Mouse (Mus musculus) layer of hippocampus, adult 6 months (tissue): ENCODE results near the gene Dhps. TPM values are rescaled to one million over a fixed set of nuclear protein-coding genes. Genes with fewer than 3 reads are reported as not detected.

ENCODE experiments used
- long read RNA-seq, 2 experiments: library from polyadenylated mRNA; unstranded; transcript quantifications; one replicate each; pipeline ENCODE4 v2.0.0; 2019 to 2020
- microRNA-seq: library from miRNA; unstranded; fragments of <30 nt; microRNA quantifications from one replicate; pipeline ENCODE4 v1.2.0, GENCODE M21; 2020
- polyA plus RNA-seq: library from polyadenylated mRNA; unstranded; fragments of <200 nt; fragmentation: Nextera tagmentation; gene quantifications from 2 replicates; pipeline ENCODE4 v1.2.3, GENCODE M21; 2021

Gene Dhps
- 63.7 and 73.4 TPM in 2 replicates for polyA plus RNA-seq
- long read RNA-seq, experiment 1, transcript Dhps-201 (9 exons, 1,333 nt): major isoform, 68 of 86 reads
- long read RNA-seq, experiment 1, partial matches to known transcripts: 3 of 86 reads
- long read RNA-seq, experiment 1, other reads (novel, unspliced or antisense): 11 of 86 reads
- long read RNA-seq, experiment 2, transcript Dhps-201 (9 exons, 1,333 nt): major isoform, 116 of 166 reads
- long read RNA-seq, experiment 2, partial matches to known transcripts: 0 of 166 reads
- long read RNA-seq, experiment 2, other reads (novel, unspliced or antisense): 46 of 166 reads

GRCm38 (mm10) chr8:85071514-85072281 is at the start of gene Dhps:
Dhps (plus strand) TSS chr8:85071757.

DNA sequence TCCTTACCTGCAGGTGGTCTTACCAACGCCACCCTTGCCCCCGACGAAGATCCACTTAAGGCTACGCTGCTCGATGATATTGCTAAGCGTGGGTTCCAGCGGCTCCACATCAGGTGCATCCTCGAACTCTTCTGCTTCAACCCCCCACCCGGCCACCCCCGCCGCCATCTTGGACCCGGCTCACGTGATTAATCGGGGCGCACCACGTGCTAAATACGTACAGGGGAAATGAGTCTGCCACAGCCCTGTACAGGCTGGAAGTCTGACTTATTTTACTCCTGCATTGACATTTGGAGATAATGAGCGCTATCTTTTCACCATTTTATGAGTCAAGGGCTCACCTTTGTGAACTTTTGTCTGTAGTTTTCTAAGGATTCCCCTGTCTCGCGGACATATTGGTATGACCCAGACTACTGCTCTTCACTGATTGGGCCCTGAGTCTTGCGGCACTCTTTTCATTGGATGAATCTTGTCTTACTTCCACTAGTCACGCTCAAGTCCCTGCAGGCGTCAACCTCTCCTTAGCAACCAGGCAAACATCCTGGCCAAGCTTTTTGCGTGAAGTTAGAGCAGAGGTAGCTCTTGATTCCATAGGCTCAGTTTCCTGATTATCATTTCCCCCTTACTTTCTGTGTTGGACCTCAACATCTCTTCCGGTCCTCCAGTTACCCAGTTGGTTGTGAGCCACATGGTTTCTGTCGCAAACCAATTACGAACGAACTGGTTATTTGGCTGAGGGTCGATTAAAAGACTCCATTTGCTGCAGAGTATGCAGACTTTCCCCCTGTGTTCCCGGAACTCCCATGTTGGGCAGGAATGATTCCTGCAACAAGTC is 46.2 kb upstream of the Dhps start, which contains the start of gene Asna1:
TSS of gene Asna1 (minus strand) at position 184 of the 835 bp plus-strand sequence.

DNA sequence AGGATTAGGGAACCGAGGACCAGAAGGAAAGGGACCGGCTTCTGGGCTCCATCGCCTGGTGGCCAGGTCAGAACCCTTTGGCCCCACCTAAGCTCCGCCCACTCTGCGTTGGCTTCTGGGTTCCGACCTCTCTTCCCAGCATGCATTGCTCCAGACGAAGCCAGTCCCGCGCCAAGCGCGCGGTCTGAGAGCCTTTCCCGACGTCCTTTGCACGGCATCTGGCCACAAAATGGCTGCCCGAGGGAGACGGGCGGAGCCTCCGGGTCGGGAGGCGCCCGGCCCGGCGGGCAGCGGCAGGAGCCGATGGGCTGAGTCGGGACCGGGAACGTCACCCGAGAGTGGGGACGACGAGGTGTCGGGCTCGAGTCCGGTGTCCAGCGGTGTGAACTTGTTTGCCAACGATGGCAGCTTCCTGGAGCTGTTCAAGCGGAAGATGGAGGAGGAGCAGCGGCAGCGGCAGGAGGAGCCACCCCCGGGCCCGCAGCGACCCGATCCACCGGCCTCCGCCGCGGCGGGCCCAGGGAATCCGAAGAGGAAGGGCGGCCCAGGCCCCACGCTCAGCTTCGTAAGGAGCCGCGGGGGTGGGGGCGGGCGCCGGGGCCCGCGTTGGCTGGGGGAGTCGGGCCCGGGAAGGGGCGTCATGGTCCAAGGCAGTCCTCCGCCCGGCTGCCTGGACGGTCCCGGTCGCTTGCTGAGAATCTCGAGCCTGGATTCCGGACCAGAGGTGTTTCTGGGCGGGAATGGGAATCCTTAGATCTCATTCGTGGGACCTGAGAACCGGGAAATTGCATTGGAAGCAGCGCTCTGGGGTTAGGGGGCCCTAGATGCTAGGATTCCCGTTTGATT is 44.7 kb upstream of the Dhps start, which contains the start of gene Trir:
TSS of gene Trir (plus strand) at position 154 of the 846 bp plus-strand sequence.

GRCm38 (mm10) chr8:85036718-85037365 is 34.7 kb upstream of the Dhps start, which contains the start of gene Tnpo2:
Tnpo2 (plus strand) TSS chr8:85036915.

DNA sequence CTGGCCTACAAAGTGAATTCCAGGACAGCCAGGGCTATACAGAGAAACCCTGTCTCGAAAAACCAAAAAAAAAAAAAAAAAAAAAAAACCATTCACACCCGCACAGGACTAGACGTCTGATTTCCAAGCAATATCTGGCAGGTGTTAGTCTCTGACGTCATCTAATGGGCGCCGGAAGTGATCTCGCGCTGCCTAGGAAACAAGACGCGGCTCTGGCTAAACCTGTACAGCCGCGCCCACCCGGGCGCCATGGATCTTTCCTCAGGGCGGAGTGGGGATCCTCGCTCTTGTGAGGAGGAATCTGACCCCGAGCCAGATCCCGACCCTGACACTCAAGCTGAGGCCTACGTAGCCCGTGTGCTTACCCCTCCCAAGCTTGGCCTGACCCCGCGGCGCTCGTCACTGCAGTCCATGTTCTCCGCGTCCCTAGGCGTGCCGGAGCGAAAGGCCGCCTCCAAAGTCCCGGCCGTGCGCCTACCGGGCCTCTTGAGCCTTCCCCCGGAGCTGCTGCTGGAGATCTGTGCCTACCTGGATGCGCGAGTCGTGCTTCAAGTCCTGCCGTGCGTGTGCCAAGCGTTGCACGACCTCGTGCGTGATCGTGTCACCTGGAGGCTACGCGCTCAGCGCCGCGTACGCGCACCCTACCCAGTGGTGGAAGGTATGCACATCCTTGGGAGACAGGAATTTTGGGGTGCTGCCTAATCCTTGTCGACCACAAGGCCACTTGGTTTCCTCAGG is 11.5 kb upstream of the Dhps start, which contains the start of gene Fbxw9:
TSS of gene Fbxw9 (plus strand) at position 177 of the 738 bp plus-strand sequence.

GRCm38 (mm10) chr8:85067982-85068381 is 3.6 kb upstream of the Dhps start, which contains the start of gene Gm5741:
Gm5741 (minus strand) TSS chr8:85067982.

DNA sequence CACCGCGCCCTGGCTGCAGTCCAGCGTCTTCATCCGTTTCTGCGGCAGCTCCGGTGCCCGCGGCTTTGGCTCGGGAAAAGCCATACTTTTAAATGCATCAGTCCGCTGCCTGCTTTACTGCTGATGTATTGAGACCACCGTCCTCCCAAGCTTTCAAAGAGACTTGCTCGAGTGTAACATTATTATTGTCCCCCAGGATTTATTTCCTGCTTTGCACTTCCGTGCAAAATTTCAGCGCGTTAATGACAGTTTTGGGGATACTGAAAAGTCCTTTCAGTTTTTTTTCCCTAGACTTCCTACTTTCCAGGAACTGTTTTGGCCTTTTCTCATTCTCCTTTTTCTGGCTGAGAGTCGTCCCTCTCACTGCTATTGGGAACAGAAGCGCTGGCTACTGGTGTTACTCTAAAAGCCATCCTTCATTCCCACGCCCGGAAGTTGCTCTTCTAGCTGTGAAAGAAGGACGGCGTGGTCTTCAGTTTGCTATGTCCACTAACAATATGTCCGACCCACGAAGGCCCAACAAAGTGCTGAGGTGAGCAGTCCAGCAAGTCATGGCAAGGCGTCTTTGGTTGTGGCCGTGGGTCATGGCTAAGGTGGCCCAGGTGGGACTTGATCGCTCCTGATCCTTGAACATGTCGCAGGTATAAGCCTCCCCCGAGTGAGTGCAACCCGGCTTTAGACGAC is 9.1 kb downstream of the Dhps start, which contains the start of gene Wdr83os:
TSS of gene Wdr83os (plus strand) at position 209 of the 684 bp plus-strand sequence.

DNA sequence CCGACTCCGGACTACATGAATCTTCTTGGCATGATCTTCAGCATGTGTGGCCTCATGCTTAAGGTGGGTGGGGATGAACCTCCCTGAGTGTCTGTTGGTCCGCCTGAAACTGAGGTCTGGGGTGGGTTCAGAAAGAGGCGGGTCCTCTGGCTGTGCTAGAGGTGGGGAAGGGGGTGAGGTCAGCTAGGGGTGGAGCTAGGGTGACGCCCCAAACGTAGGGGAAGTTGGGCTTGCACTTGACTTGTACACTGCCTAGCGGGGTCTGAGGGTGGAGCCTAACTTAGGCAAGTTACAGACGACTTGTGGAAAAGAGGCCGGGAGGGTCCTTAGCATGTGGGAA is 9.6 kb downstream of the Dhps start, which contains the start of gene Wdr83:
TSS of gene Wdr83 (minus strand) at position 91 of the 340 bp plus-strand sequence.

GRCm38 (mm10) chr8:85083108-85083813 is 11.7 kb downstream of the Dhps start, which contains the start of gene Man2b1:
Man2b1 (plus strand) TSS chr8:85083270.

DNA sequence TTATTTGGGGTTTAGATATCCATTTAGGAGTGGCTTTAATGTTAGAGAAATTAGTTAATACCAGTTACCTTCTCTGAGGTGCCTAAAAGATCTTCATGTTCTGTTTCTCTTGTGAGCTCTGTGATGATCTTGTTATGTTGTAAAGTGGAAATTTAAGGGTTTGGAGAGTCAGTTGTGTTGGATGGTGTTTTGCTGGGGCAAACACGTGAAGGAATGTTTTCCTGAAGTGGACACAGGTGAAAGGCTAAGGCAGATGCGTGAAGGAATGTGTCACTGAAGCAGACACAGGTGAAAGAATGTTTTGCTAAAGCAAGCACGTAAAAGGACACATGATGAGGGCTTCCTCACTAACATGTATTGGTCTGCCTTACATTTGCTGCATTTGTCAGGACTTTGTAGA is 51.4 kb downstream of the Dhps start, which contains the start of gene Zfp791:
TSS of gene Zfp791 (minus strand) at position 101 of the 400 bp plus-strand sequence.

Small RNAs within 50 kb of the gene (microRNA-seq; reads per million reads assigned to microRNA genes)
- gene Gm23388: not detected
- gene Mir7070: 2.1 reads per million, percentile 3 among the genes with 10 or more reads in this experiment

Other genes starting within 250 kb of the Dhps start
- gene Dand5, start 248.9 kb upstream of the Dhps start, polyA plus RNA-seq: 14.6 and 16.6 TPM in 2 replicates
- gene Gadd45gip1, start 240.2 kb upstream of the Dhps start, polyA plus RNA-seq: 36.3 and 37.5 TPM in 2 replicates
- gene Rad23a, start 231.1 kb upstream of the Dhps start, polyA plus RNA-seq: 132 and 159 TPM in 2 replicates
- gene Calr, start 224.8 kb upstream of the Dhps start, polyA plus RNA-seq: 92.3 and 126 TPM in 2 replicates
- gene Farsa, start 214.8 kb upstream of the Dhps start, polyA plus RNA-seq: 21.3 and 22.2 TPM in 2 replicates
- gene Syce2, start 199.6 kb upstream of the Dhps start, polyA plus RNA-seq: 18.5 and 21.1 TPM in 2 replicates
- 22.7 and 24.2 TPM in 2 replicates for gene Gcdh, start 177.8 kb upstream of the Dhps start, polyA plus RNA-seq
- 0.15 and 0.30 TPM in 2 replicates for gene Klf1, start 169.8 kb upstream of the Dhps start, polyA plus RNA-seq
- gene Dnase2a, start 163.2 kb upstream of the Dhps start, polyA plus RNA-seq: 4.5 and 6.6 TPM in 2 replicates
- 11.2 and 18.3 TPM in 2 replicates for gene Mast1, start 134.4 kb upstream of the Dhps start, polyA plus RNA-seq
- 0.15 TPM in 1 of 2 replicates, not detected in the other for gene Rtbdn, start 124.8 kb upstream of the Dhps start, polyA plus RNA-seq
- gene Gm49661, start 102.3 kb upstream of the Dhps start, polyA plus RNA-seq: not detected in 2 replicates
- gene Prdx2, start 102.2 kb upstream of the Dhps start, polyA plus RNA-seq: 688 and 751 TPM in 2 replicates
- gene Rnaseh2a, start 102.0 kb upstream of the Dhps start, polyA plus RNA-seq: 45.5 and 52.3 TPM in 2 replicates
- 142 and 144 TPM in 2 replicates for gene Junb, start 93.0 kb upstream of the Dhps start, polyA plus RNA-seq
- gene Hook2, start 81.2 kb upstream of the Dhps start, polyA plus RNA-seq: 5.0 and 6.2 TPM in 2 replicates
- gene Best2, start 57.2 kb upstream of the Dhps start, polyA plus RNA-seq: 0.09 TPM in 1 of 2 replicates, not detected in the other
- gene Asna1, start 46.5 kb upstream of the Dhps start, polyA plus RNA-seq: 31.7 and 41.1 TPM in 2 replicates
- gene Trir, start 44.9 kb upstream of the Dhps start, polyA plus RNA-seq: 71.1 and 83.3 TPM in 2 replicates
- 24.3 and 26.5 TPM in 2 replicates for gene Tnpo2, start 34.8 kb upstream of the Dhps start, polyA plus RNA-seq
- 13.4 and 14.1 TPM in 2 replicates for gene Fbxw9, start 11.7 kb upstream of the Dhps start, polyA plus RNA-seq
- gene Gm5741, start 3.8 kb upstream of the Dhps start, polyA plus RNA-seq: not detected in 2 replicates
- 140 and 142 TPM in 2 replicates for gene Wdr83os, start 9.0 kb downstream of the Dhps start, polyA plus RNA-seq
- 35.6 and 36.8 TPM in 2 replicates for gene Wdr83, start 9.5 kb downstream of the Dhps start, polyA plus RNA-seq
- gene Man2b1, start 11.5 kb downstream of the Dhps start, polyA plus RNA-seq: 20.7 and 26.6 TPM in 2 replicates
- gene Zfp791, start 51.3 kb downstream of the Dhps start, polyA plus RNA-seq: 1.4 and 1.6 TPM in 2 replicates
- gene Cks1brt, start 80.2 kb downstream of the Dhps start, polyA plus RNA-seq: not detected in 2 replicates
- gene Olfr371, start 154.2 kb downstream of the Dhps start, polyA plus RNA-seq: not detected in 2 replicates
- gene Orc6, start 227.9 kb downstream of the Dhps start, polyA plus RNA-seq: 42.6 and 42.8 TPM in 2 replicates
- gene Vps35, start 228.0 kb downstream of the Dhps start, polyA plus RNA-seq: 80.4 and 83.7 TPM in 2 replicates